Mouse (Mus musculus) bone marrow, adult 2 months (tissue): ENCODE data around the gene Rap2c. TPM values are rescaled to one million over a fixed set of nuclear protein-coding genes. Genes with fewer than 3 reads are reported as not detected.
A peak's percentile ranks its signal among the peaks of the same experiment; 100 is the strongest.

Experiments
- H3K27ac ChIP-seq: fragments of 200-500 bp; 2 replicates; pipeline ENCODE4 v1.5.1; 2012; ENCODE audit warnings: low read depth, mild to moderate bottlenecking, control low read depth, inconsistent platforms, low read length; ENCODE audit not compliant: control insufficient read depth, poor library complexity, insufficient read depth
- H3K4me1 ChIP-seq: fragments of 200-500 bp; 2 replicates; pipeline ENCODE4 v1.6.1; 2011; ENCODE audit warnings: low read length; ENCODE audit not compliant: control insufficient read depth, insufficient read depth
- H3K4me3 ChIP-seq: fragments of 200-500 bp; replicated peaks from 2 replicates; pipeline ENCODE3; 2011; ENCODE audit warnings: mild to moderate bottlenecking, low read depth, low read length, control low read depth; ENCODE audit not compliant: control insufficient read depth
- CTCF ChIP-seq: fragments of 200-500 bp; IDR thresholded peaks from 2 replicates; pipeline ENCODE4 v1.5.1; 2011; ENCODE audit warnings: low read length, control low read depth; ENCODE audit not compliant: control insufficient read depth, insufficient read depth
- POLR2A ChIP-seq: fragments of 200-500 bp; IDR thresholded peaks from 2 replicates; pipeline ENCODE4 v1.6.1; 2011; ENCODE audit warnings: low read depth, mild to moderate bottlenecking, control low read depth, low read length, borderline replicate concordance; ENCODE audit not compliant: control insufficient read depth
- WGBS: fragments of 180-500 bp; shearing (Covaris S2); methylation state at CpG from one replicate; pipeline ENCODE4 v1.1.7; 2018; 5-methylcytosine and 5-hydroxymethylcytosine counted together
- polyA plus RNA-seq: library from polyadenylated mRNA; stranded (reverse); fragments of >200 nt; gene quantifications from 2 replicates; pipeline ENCODE4 v1.2.4, GENCODE M21; 2011; ENCODE audit warnings: low replicate concordance; ENCODE audit not compliant: missing spikeins, insufficient read depth, insufficient read length

Gene Rap2c
- polyA plus RNA-seq, 1 experiment = 10.0 TPM

- Histone ChIP-seq H3K4me3 (no peak overlapping the region), H3K27ac (no peak overlapping the region), H3K4me1 (no peaks in the 10 kb centered on the region)
- no peak for TF ChIP-seq CTCF
- TF ChIP-seq POLR2A = no peak
- WGBS = 69% methylated on average over 3 of the region's 3 CpGs
Observed at GRCm38 (mm10) chrX:51051680-51052461, 34.1 kb upstream of the Rap2c start.

- TF ChIP-seq CTCF = no peak
- no peak overlapping the region for H3K4me3 ChIP-seq
- WGBS = 61% methylated on average over 7 of the region's 7 CpGs
- no peak overlapping the region for H3K27ac ChIP-seq
- H3K4me1 ChIP-seq = no peaks in the 10 kb centered on the region
Observed at GRCm38 (mm10) chrX:51035678-51036209, 17.9 kb upstream of the Rap2c start.

- peak; percentile 73 for TF ChIP-seq CTCF
- TF ChIP-seq POLR2A = no peak
- no peak overlapping the region for H3K27ac ChIP-seq
- WGBS = 23% methylated on average over 2 of the region's 2 CpGs
- H3K4me1 ChIP-seq = no peaks in the 10 kb centered on the region
- no peak overlapping the region for H3K4me3 ChIP-seq
Observed at GRCm38 (mm10) chrX:51019884-51020283, 2.1 kb upstream of the Rap2c start.

GRCm38 (mm10) chrX:51018786-51019179 is 965 bp upstream of the Rap2c start:
- H3K4me1 ChIP-seq = no peaks in the 10 kb centered on the region
- peak overlapping the region; percentile 90 for H3K27ac ChIP-seq
- 4% methylated on average over 27 of the region's 32 CpGs for WGBS
- TF ChIP-seq POLR2A = peak; percentile 71; the same call in 1 of the 2 replicates
- TF ChIP-seq CTCF = no peak
- H3K4me3 ChIP-seq = peak overlapping the region; percentile 74

DNA sequence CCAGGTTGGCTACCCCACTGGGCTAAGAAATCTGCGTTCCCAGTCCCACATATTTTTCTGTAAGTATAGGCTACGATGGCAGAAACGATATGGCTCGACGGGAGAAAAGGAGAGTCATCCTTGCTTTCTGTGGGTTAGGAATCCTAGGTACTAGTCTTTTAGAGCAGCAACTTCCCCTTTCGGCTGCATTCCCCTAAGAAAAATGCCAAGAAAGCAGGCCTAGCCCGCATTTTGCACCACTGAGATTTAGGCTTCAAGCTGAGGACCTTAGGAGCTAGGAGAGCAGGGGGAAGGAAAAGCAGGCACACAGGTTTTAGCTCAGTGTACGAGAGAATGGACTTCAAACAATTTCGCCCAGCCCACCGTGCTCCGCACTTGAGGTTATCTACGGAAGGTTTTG is 892 bp downstream of the Rap2c start:
- TF ChIP-seq POLR2A (no peak), CTCF (no peak)
- H3K27ac ChIP-seq = no peak overlapping the region
- peak overlapping the region; percentile 93 for H3K4me3 ChIP-seq
- H3K4me1 ChIP-seq = no peaks in the 10 kb centered on the region
- 17% methylated on average over 12 of the region's 12 CpGs for WGBS

GRCm38 (mm10) chrX:51012280-51012679 is 5.5 kb downstream of the Rap2c start:
- TF ChIP-seq CTCF (no peak), POLR2A (no peak)
- H3K27ac ChIP-seq = no peak overlapping the region
- WGBS = 41% methylated on average over 2 of the region's 2 CpGs
- no peaks in the 10 kb centered on the region for H3K4me1 ChIP-seq
- no peak overlapping the region for H3K4me3 ChIP-seq

DNA sequence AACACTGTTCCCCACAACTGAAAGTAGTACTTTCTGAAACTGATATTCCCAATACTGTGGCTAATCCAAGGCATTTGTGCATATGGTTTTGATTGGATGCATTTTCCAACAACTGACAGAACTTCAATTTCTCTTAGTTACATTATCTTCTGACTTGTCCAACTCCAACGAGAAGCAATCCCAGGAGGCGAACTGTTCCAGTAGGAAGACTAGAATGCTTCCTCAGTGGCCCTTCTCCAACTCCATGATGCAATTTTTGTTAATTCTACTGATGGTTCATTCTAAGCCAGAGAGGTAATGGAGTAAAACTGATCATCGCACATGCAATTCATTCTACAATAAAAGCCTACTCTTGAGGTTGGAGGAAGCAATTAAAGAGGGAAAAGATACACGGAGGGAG is 7.5 kb downstream of the Rap2c start:
- Histone ChIP-seq H3K4me1 (no peaks in the 10 kb centered on the region), H3K4me3 (no peak overlapping the region), H3K27ac (no peak overlapping the region)
- TF ChIP-seq CTCF (no peak), POLR2A (no peak)
- WGBS = 88% methylated on average over 4 of the region's 4 CpGs

- no peaks in the 10 kb centered on the region for H3K4me1 ChIP-seq
- WGBS = 84% methylated on average over 6 of the region's 6 CpGs
- no peak for TF ChIP-seq POLR2A
- no peak for TF ChIP-seq CTCF
- no peak overlapping the region for H3K4me3 ChIP-seq
- no peak overlapping the region for H3K27ac ChIP-seq
Observed at GRCm38 (mm10) chrX:51000791-51001190, 17.0 kb downstream of the Rap2c start.
